ENCODE assay signal across 9 mouse cellular contexts in genomic region chr14:11811142-11811761, GRCm38 (mm10).
DNase-seq lines count a peak whose midpoint lies in the region; ATAC-seq and TF ChIP-seq lines count a peak whose summit lies in the region.
"Had no signal": no experiment of that assay in that cellular context is flagged by ENCODE, and none has a peak within 500 bp of the region (broad histone marks: within the 10 kb centered on the region; RNA-seq: fewer than 3 reads in every experiment).

No protein-coding gene starts in this region.

- no peak for TF ChIP-seq POLR2A in embryonic fibroblast, embryonic 13.5 days (IDR thresholded peaks at IDR 0.05; ENCODE audit: low read depth, low read length)
- no peak for TF ChIP-seq POLR2A in kidney, adult 2 months (IDR thresholded peaks at IDR 0.05; ENCODE audit: low read depth, low read length)

- 50% methylated on average over 7 of the region's 7 CpGs for WGBS in kidney, adult 2 months

- peak; percentile 71 for DNase-seq in right cerebral cortex, adult 18-20 months
- no peak for DNase-seq in right cerebral cortex, postnatal 4 days
- peak; percentile 83 for DNase-seq in kidney, adult 2 months
- DNase-seq in lung, postnatal 14 days, result peak; percentile 35
- no peak for DNase-seq in retina, postnatal 1 day

- no peak overlapping the region for H3K4me3 ChIP-seq in embryonic fibroblast, embryonic 13.5 days (ENCODE audit: insufficient read depth, low read length)
- no peak overlapping the region for H3K4me3 ChIP-seq in kidney, adult 2 months (ENCODE audit: insufficient read depth, low read depth, low read length)
- H3K4me3 ChIP-seq: megakaryocyte, embryonic 14.5 days had no signal

- peak overlapping the region; percentile 85 for H3K27ac ChIP-seq in embryonic fibroblast, embryonic 13.5 days (ENCODE audit: insufficient read depth, low read length)
- peak overlapping the region; percentile 84 for H3K27ac ChIP-seq in kidney, adult 2 months (ENCODE audit: insufficient read depth, low read depth, low read length)

- no peak for ATAC-seq in megakaryocyte progenitor cell, adult 5-6 weeks (replicated peaks; ENCODE audit: poor library complexity)
- ATAC-seq in erythroid progenitor cell, adult 5-6 weeks (replicated peaks; ENCODE audit: low FRiP score, poor library complexity, severe bottlenecking), result no peak

- H3K27me3 ChIP-seq in kidney, adult 2 months (replicated peaks; ENCODE audit: control insufficient read depth, insufficient read depth, low read length), result no peaks in the 10 kb centered on the region
- H3K27me3 ChIP-seq: megakaryocyte, embryonic 14.5 days had no signal

- no peaks in the 10 kb centered on the region for H3K36me3 ChIP-seq in kidney, adult 2 months (ENCODE audit: control insufficient read depth, insufficient read depth, low read length)

- peaks cover 20% of the 10 kb centered on the region for H3K4me1 ChIP-seq in embryonic fibroblast, embryonic 13.5 days (ENCODE audit: control insufficient read depth, insufficient read depth, low read length)
- H3K4me1 ChIP-seq in kidney, adult 2 months (ENCODE audit: control insufficient read depth, insufficient read depth, low read length), result peaks cover 17% of the 10 kb centered on the region

- TF ChIP-seq CTCF in embryonic fibroblast, embryonic 13.5 days (IDR thresholded peaks at IDR 0.05; ENCODE audit: borderline replicate concordance, insufficient read depth, low read length), result no peak
- no peak for TF ChIP-seq CTCF in kidney, adult 2 months (conservative IDR thresholded peaks at IDR 0.05; ENCODE audit: insufficient read depth, insufficient read length, low read depth, low read length)

Comparison
In these comparisons a context has a peak if more than half of its experiments do, and no peak if none do; other contexts are left out.
1. DNase-seq: peak in right cerebral cortex, adult 18-20 months (single experiment), kidney, adult 2 months (single experiment) and lung, postnatal 14 days (single experiment); none in right cerebral cortex, postnatal 4 days (single experiment) and retina, postnatal 1 day (single experiment).